Mouse (Mus musculus): ENCODE data around the gene Hist1h2ah. TPM values are rescaled to one million over a fixed set of nuclear protein-coding genes. Genes with fewer than 3 reads are reported as not detected.

Gene Hist1h2ah
- total RNA-seq, 2 experiments from 2014 or later = 2.3 to 12.5 TPM

GRCm38 (mm10) chr13:22040464-22041141, 5.2 kb upstream of the Hist1h2ah start:
- intact Hi-C loops (cut with DNase I) = loop anchor here (2.0 to 10.0 kb wide), 8 partner anchors 216 to 1702 kb away; partner anchors contain the start of genes Hist1h1t, Hist1h2af, Hist1h2ai and Hist1h2bc
- DNase-seq = no peak

GRCm38 (mm10) chr13:22039951-22040463, 4.6 kb upstream of the Hist1h2ah start:
- intact Hi-C loops (cut with DNase I) = loop anchor here (2.0 to 10.0 kb wide), 8 partner anchors 215 to 1702 kb away; partner anchors contain the start of genes Hist1h1t, Hist1h2af, Hist1h2ai and Hist1h2bc
- no peak for DNase-seq

- intact Hi-C loops (cut with DNase I) = no loop called here
- no peak for DNase-seq
Observed at GRCm38 (mm10) chr13:22039364-22039763, 4.0 kb upstream of the Hist1h2ah start.

GRCm38 (mm10) chr13:22037415-22037814, 2.0 kb upstream of the Hist1h2ah start:
- no peak for DNase-seq
- intact Hi-C loops (cut with DNase I) = no loop called here

- intact Hi-C loops (cut with DNase I) = no loop called here
- DNase-seq = no peak
Observed at GRCm38 (mm10) chr13:22036986-22037385, 1.6 kb upstream of the Hist1h2ah start.

- intact Hi-C loops (cut with DNase I) = no loop called here
- DNase-seq = no peak
Observed at GRCm38 (mm10) chr13:22036149-22036956, 985 bp upstream of the Hist1h2ah start.

GRCm38 (mm10) chr13:22034443-22035266, 713 bp downstream of the Hist1h2ah start:
- no peak for DNase-seq
- intact Hi-C loops (cut with DNase I) = no loop called here

GRCm38 (mm10) chr13:22033741-22034442, 1.5 kb downstream of the Hist1h2ah start:
- intact Hi-C loops (cut with DNase I) = no loop called here
- no peak for DNase-seq

- intact Hi-C loops (cut with DNase I) = no loop called here
- no peak for DNase-seq
Observed at GRCm38 (mm10) chr13:22030493-22030892, 4.9 kb downstream of the Hist1h2ah start.

- no peak for DNase-seq
- intact Hi-C loops (cut with DNase I) = loop anchor here (1.0 to 10.0 kb wide), 3 partner anchors 56 to 318 kb away; no protein-coding TSS in a partner anchor
Observed at GRCm38 (mm10) chr13:22029928-22030327, 5.4 kb downstream of the Hist1h2ah start.

- intact Hi-C loops (cut with DNase I) = loop anchor here (1.0 to 10.0 kb wide), 3 partner anchors 55 to 317 kb away; no protein-coding TSS in a partner anchor
- DNase-seq = peak; percentile 95 to 98
Observed at GRCm38 (mm10) chr13:22028673-22029460, 6.5 kb downstream of the Hist1h2ah start.

- intact Hi-C loops (cut with DNase I) = loop anchor here (2.0 to 10.0 kb wide), 3 partner anchors 30 to 314 kb away; no protein-coding TSS in a partner anchor
- peak; percentile 86 to 93 for DNase-seq
Observed at GRCm38 (mm10) chr13:22026058-22027031, 9.0 kb downstream of the Hist1h2ah start.

- intact Hi-C loops (cut with DNase I) = loop anchor here (2.0 to 10.0 kb wide), 5 partner anchors 167 to 1497 kb away; no protein-coding TSS in a partner anchor
- DNase-seq = peak; percentile 84 to 89
Observed at GRCm38 (mm10) chr13:22022241-22022640, 13.1 kb downstream of the Hist1h2ah start.

- intact Hi-C loops (cut with DNase I) = loop anchor here (2.0 to 10.0 kb wide), 4 partner anchors 81 to 1431 kb away; no protein-coding TSS in a partner anchor
- no peak for DNase-seq
Observed at GRCm38 (mm10) chr13:22021581-22021980, 13.8 kb downstream of the Hist1h2ah start.

- intact Hi-C loops (cut with DNase I) = loop anchor here (2.0 to 10.0 kb wide), 4 partner anchors 80 to 1431 kb away; no protein-coding TSS in a partner anchor
- peak; percentile 80 to 82 for DNase-seq
Observed at GRCm38 (mm10) chr13:22020901-22021339, 14.4 kb downstream of the Hist1h2ah start.

GRCm38 (mm10) chr13:22019934-22020835, 15.2 kb downstream of the Hist1h2ah start:
- intact Hi-C loops (cut with DNase I) = loop anchor here (2.0 to 10.0 kb wide), 4 partner anchors 79 to 1432 kb away; no protein-coding TSS in a partner anchor
- no peak for DNase-seq

Measured in heart, postnatal 36 days (tissue).